Mouse (Mus musculus) adrenal gland, postnatal 14 days (tissue): Measurements from ENCODE around the gene Ecpas. TPM values are rescaled to one million over a fixed set of nuclear protein-coding genes. Genes with fewer than 3 reads are reported as not detected.

ENCODE experiments used
- total RNA-seq: library from RNA; stranded (reverse); gene quantifications from 2 replicates; pipeline ENCODE4 v1.2.3, GENCODE M21; 2021

Ecpas gene
- total RNA-seq, 1 experiment from 2014 or later, result 149 TPM

Other genes with a start within 250 kb of the Ecpas start
- 0.15 and 0.34 TPM in 2 replicates for gene Olfr267, start 125.0 kb downstream of the Ecpas start, total RNA-seq
- gene Zkscan16, start 30.9 kb upstream of the Ecpas start, total RNA-seq, result 2.3 and 2.5 TPM in 2 replicates
- gene Ptgr1, start 74.4 kb upstream of the Ecpas start, total RNA-seq, result 14.6 and 18.1 TPM in 2 replicates
- gene Dnajc25, start 82.3 kb upstream of the Ecpas start, total RNA-seq, result 18.7 and 19.3 TPM in 2 replicates
- 6.0 and 13.3 TPM in 2 replicates for gene Gm20503, start 90.5 kb upstream of the Ecpas start, total RNA-seq
- 25.7 and 30.0 TPM in 2 replicates for gene Gng10, start 122.3 kb upstream of the Ecpas start, total RNA-seq
- not detected in 2 replicates for gene AI481877, start 226.2 kb upstream of the Ecpas start, total RNA-seq